Mouse (Mus musculus): Measurements from ENCODE around the gene Pi4ka.
"Not testable (repeated sequence)": the region's sequence is repeated elsewhere in the genome, so short reads cannot be mapped to it uniquely, and the experiment has no call there.

The Pi4ka gene

GRCm38 (mm10) chr16:17269872-17270271 is 136.2 kb downstream of the Pi4ka start:
- no peak for DNase-seq

GRCm38 (mm10) chr16:17267937-17268336 is 138.2 kb downstream of the Pi4ka start:
- no peak for DNase-seq

- DNase-seq: no peak
These were observed 140.0 kb downstream of the Pi4ka start for GRCm38 (mm10) chr16:17266113-17266512.

DNA sequence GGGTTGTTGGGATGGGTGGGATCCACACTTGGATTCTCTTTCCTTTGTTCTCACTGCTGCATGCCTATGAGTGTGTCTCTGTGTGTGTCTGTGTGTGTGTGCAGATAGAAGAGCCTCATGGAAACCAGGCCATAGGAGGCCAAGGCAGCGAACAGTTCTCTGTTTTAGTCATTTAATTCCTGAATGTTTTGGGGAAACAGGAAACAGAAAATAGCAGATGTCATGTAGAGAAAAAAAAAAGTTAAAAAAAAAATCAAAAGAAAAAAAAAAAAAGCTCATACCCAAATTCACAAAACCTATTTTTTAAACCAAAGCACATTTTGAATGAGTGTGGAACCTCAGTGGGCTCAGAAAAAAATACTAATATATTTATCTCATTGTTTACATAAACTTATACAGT is 144.8 kb downstream of the Pi4ka start:
- DNase-seq: no peak

DNA sequence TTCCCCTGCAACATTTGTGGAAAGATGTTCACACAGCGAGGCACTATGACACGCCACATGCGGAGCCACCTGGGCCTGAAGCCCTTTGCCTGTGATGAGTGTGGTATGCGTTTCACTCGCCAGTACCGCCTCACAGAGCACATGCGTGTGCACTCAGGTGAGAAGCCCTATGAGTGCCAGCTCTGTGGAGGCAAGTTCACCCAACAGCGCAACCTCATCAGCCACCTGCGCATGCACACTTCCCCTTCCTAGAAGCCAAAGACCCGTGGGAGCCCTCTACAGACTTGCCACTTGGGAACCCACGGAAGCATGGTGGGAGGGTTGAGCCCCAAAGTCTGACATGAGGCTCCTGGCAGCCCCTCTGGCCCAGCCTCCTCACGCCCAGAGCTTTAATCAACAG is 147.2 kb downstream of the Pi4ka start:
- DNase-seq: no peak

DNA sequence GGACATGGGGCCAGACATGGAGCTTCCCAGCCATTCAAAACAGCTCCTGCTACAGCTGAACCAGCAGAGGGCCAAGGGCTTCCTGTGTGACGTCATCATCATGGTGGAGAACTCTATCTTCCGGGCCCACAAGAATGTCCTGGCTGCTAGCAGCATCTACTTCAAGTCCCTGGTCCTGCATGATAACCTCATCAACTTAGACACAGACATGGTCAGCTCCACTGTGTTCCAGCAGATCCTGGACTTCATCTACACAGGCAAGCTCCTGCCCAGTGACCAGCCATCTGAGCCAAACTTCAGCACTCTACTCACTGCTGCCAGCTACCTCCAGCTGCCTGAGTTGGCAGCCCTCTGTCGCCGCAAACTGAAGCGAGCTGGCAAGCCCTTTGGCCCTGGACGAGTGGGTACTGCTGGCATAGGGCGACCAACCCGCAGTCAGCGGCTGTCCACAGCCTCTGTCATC is 148.7 kb downstream of the Pi4ka start:
- no peak for DNase-seq

DNA sequence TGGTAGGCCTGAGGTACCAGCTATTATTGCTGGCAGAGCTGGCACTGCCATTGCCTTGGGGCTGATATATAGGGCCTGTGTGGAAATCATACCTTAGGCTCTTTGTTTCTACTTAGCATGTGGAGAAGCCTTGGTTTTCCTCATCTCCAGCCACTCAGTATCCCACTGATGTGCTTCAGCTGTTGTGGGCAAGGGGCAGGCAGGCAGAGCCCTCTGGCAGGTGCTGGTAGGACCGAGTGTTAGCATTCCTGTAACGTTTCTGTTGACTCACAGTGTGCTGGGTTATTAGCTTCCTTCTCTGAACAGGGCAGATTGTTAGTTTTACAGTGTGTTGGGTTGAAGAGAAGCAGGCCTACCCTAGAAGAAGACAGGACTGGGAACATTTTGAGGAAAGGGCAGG is 150.8 kb downstream of the Pi4ka start:
- DNase-seq: no peak

DNA sequence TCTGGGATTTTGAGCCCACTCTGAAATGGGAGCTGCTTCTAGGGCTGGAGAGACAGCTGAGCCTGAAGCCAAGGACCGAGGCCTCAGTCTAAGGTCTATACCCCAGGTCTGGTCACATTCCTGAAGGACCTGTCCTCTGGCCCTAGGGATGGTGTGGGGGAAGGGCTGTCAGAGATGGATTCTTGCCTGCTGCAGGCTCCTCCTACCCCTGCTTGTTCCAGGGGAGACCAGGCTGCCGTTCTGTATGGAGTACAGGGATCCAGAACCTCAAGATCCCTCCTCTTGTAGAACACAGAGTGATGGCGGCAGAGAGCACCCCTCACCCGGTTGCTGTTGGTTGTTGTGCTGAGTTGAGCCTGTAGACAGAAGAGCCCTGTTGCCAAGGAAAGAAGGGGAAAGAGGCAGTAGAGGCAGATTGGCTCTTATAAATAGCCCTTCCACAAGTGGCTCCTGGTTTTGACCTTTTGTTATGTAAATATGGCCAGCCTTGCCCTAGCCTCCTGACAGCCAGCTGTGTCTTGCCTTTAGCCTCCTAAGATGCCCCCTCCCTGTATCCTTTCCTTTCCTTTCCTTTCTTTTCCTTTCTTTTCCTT is 152.0 kb downstream of the Pi4ka start:
- no peak for DNase-seq

DNA sequence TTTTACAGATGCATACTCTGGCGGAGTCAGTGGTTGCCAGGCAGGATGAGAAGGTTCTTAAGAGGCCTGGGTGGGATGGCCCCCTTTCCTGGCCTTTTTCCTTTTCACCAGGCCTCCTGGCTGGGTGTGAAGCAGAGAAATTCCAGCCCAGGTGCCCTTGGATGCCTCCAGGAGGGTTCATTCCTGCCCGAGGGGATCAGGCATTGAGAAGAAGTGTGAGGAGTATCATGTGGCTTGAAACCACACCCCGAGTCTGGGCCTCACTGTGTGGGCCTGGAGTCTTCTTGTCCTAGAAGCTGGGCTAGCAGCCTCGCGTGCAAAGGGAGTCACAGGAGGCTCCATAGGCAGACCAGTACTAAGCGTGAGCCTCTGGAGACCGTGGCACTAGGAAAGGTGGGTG is 153.3 kb downstream of the Pi4ka start:
- no peak for DNase-seq

DNA sequence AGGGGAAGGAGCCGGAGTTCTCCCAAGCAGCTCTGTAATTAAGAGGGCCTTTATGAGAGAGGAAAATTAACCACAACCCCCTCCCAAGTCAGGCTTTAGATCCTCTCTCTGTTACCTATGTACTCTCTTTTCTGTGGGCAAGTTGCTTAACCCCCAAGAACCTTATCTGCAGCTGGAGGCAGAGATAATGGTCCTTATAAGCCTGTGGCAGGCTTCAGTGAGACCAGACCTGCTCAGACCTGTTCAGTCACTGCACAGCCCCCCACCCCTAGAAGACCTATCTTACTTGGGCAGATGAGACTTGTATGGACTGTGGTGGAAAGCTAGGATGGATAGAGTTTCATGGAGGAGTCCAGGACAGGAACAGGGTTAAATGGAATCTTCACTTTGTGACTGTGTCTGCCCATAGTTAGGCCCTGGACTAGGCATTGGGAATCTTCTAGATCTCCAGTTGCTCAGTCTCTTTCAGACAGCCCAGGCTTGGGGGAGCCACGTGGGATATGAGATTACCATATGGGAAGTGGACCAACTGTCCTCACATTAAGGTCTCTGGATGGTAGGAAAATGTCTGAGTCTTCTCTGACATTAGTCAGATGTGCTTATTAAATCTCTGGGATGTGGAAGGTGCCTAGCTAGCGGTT is 153.9 kb downstream of the Pi4ka start:
- no peak for DNase-seq

- no peak for DNase-seq
These were observed 154.6 kb downstream of the Pi4ka start for GRCm38 (mm10) chr16:17251539-17251938.

DNA sequence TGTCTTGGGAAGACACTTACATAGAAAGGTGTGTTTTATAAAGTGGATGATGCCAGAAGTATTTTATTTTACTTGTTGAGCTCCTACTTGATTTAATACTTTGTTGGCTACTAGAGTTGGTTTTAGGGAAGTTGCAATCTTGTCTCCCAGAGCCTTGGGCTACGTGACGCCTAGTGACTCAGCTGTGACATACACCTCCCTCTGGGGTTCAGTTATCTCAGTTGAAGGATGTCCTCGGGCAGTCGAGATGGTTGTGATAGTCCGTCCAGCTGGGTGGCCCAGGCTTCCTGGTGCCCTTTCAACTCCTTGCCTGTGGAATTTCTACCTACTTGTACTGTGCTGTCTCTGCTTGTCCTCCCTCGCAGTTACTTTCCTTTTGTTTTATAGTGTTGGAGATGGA is 157.0 kb downstream of the Pi4ka start:
- no peak for DNase-seq

DNA sequence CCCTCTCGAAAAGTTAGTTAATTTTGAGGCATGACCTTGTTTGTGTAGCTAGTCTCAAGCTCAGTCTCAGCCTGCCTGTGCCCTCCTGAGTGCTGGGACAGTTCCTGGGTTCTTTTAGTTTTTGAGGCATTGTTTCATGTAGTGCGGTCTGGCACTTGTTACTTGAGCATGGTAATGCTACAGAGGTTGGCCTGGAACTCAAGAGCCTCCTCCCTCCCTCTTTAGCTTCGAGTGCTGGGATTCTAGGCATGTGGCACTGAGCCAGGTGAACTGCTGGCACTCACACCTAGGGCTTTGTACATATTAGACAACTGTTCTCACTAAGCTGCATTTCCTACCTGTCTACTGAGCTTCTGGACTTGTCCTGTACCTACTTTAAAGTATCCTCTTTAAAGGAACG is 158.4 kb downstream of the Pi4ka start:
- no peak for DNase-seq

- no peak for DNase-seq
These were observed 161.1 kb downstream of the Pi4ka start for GRCm38 (mm10) chr16:17244996-17245395.

DNA sequence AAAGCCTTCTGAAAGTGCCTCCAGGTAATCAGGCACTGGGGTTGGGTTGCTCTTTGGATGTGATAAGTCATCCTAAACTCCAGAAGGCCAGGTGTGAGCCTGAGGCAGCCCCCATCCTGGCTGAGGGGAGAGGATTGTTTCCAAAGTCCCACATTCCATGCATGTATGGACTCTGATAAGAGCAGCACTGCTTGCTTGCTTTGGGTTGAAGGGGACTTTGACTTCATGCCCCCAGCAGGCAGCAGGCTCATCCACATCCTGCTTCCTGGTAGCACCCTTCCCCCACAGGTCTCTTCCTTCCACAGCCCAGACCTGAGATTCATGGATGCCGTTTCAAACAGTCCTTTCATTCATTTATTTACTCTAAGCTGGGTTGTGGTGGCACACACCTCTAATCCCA is 162.4 kb downstream of the Pi4ka start:
- DNase-seq: no peak

GRCm38 (mm10) chr16:17239409-17239808 is 166.7 kb downstream of the Pi4ka start:
- DNase-seq: no peak

DNA sequence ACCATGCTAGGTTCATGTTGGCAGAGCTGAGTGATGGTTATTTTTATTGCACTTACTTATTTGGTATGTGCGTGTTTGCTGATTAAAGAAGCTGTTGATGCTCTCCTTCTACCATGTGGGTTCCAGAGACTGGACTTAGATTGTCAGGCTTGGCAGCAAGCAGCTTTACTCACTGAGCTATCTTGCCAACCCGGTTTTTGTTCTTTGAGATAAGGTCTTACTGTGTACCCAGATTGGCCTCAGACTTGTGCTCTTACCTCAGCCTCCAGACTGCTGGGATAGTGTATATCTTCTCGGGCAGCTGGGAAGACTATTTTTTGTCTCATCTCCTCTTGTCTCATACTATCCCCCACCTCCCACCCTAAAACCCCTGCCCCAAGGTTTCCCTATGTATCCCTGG is 168.5 kb downstream of the Pi4ka start:
- no peak for DNase-seq

- DNase-seq: no peak
These were observed 171.0 kb downstream of the Pi4ka start for GRCm38 (mm10) chr16:17234916-17235665.

DNA sequence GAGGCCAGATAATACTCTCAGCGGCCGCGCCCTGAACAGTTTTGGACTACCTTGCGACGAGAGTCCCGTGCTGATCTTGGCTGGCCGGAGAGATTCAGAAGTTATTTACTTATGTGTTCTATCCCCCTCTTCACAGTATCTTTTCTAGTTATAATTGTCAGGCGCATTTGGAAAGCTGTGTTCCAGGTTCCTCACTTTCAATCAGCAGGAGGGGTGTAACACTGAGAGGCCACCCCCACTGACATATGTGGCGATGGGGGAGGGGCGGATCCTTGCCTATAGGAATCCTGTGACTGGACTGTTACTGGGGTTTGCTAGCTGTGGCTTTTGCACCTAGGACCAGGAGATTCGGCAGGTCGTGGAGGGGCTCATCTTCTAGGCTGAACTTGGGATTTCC is 171.6 kb downstream of the Pi4ka start:
- DNase-seq: peak; percentile 20 to 32

DNA sequence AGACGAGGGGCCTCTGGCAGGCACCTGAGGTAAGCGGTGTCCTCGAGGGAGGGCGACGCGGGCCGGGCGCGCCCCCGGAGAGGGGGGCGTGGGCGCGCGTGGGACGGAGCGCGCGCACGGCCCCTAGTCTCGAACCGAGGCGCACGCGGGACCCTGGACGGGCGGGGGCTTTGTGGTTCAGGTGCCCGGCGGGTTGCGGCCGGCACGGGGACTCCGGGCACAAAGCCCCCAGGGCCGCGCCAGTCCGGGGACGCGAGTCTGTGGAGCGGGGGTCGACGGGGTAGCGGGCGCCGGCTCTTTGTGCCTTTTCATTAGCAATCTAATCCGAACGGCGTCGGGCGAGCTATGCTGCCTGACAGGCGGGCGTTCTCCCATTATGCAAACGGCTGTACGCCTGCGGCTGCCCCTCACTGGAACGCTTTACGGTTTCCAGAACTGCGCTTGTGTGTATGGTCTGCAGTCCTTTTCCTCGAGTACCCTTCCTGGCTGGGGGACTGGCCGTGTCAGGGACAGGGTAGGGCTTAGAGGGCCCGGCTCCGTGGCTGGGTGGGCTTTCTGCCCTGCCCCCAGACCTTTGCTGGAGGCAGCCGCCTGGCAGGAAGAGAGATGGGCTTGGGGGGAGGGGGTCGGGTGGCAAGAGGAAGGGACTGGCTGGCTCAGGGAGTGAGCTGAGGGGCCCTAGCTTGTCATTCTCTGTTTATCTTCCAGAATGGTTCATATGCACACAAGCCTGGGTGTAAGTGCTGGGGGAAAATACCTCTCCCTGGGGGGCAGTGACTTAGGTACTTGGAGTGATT is 172.2 kb downstream of the Pi4ka start:
- DNase-seq: peak; percentile 59 to 70

GRCm38 (mm10) chr16:17232794-17233701 is 173.1 kb downstream of the Pi4ka start, which contains the start of gene Hic2:
Gene Hic2 (plus strand): TSS chr16:17233572.
- peak; percentile 90 to 94 for DNase-seq

- DNase-seq: not testable (repeated sequence)
These were observed 174.6 kb downstream of the Pi4ka start for GRCm38 (mm10) chr16:17231523-17231922.
